Mouse (Mus musculus) testis, adult 2 months (tissue): ENCODE measurements at regions not wholly inside any gene's neighbourhood (a gene's known extent, or its start where the extent isn't known, plus 50 kb on each side); places are given as distances from the start of the nearest gene placed in this dataset.
"Not testable (repeated sequence)": the region's sequence is repeated elsewhere in the genome, so short reads cannot be mapped to it uniquely, and the experiment has no call there.

ENCODE experiments used
- CTCF ChIP-seq: fragments of 200-500 bp; IDR thresholded peaks from 2 replicates; pipeline ENCODE4 v1.5.1; 2012; ENCODE audit warnings: low read depth, mild to moderate bottlenecking, inconsistent platforms, low read length, moderate library complexity; ENCODE audit not compliant: control insufficient read depth, insufficient read depth, insufficient replicate concordance
- POLR2A ChIP-seq: fragments of 200-500 bp; IDR thresholded peaks from 2 replicates; pipeline ENCODE4 v1.6.1; 2012; ENCODE audit warnings: low read depth, mild to moderate bottlenecking, inconsistent platforms, low read length, moderate library complexity; ENCODE audit not compliant: control insufficient read depth

DNA sequence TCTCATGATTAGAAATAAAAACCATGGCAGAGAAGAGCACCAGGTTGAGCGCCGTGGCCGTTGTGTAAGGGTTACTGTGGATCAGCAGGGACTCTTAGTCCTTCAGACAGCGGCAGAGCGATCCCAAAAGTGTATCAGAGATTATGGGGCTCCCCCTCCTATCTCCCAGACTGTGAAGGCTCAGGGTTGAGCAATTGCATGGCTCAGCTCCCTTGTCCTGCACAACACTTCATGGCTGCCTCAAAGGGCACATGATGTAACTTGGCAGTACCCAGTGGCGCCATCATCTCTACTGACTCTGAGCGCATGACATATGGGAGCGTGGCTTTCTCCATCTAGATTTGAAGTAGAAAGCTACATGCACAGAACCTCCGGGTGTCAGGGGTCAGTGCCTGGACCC, 108.3 kb downstream of the Tcp10c start:
- TF ChIP-seq POLR2A, CTCF: not testable (repeated sequence)
